Mouse (Mus musculus) heart, postnatal 25 days (tissue): ENCODE measurements around the gene Dnah8. TPM values are rescaled to one million over a fixed set of nuclear protein-coding genes. Genes with fewer than 3 reads are reported as not detected.

ENCODE experiments used
- DNase-seq: peaks from one replicate; pipeline ENCODE4 v3.0.0; 2022; ENCODE audit warnings: low spot score
- intact Hi-C: fragments of 180-260 bp; cut with DNase I; formaldehyde crosslinking; loops from one replicate; pipeline ENCODE4 v1.15.1; 2025
- total RNA-seq, 2 experiments: library from RNA; stranded (reverse); gene quantifications; 2 replicates each; pipeline ENCODE4 v1.2.3; 2021

The Dnah8 gene
- total RNA-seq, 2 experiments from 2014 or later: 0.50 to 1.2 TPM

DNA sequence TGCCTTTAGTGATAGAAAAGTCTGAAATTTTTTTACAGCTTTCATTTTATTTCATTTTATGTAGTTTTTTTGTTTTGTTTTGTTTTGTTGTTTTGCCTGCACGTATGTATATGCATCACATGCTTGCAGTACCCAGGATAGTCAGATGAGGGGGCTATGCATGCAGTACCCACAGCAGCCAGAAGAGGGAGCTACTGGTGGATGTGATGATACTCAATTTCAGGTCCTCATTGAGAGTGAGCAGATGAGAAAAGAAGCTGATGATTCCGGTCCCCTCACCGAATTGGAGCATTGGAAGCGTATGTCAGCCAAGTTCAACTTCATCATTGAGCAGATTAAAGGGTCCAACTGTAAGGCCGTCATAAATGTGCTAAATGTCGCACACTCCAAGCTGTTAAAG lies 28.9 kb downstream of the Dnah8 start:
- intact Hi-C loops: no loop called here

DNA sequence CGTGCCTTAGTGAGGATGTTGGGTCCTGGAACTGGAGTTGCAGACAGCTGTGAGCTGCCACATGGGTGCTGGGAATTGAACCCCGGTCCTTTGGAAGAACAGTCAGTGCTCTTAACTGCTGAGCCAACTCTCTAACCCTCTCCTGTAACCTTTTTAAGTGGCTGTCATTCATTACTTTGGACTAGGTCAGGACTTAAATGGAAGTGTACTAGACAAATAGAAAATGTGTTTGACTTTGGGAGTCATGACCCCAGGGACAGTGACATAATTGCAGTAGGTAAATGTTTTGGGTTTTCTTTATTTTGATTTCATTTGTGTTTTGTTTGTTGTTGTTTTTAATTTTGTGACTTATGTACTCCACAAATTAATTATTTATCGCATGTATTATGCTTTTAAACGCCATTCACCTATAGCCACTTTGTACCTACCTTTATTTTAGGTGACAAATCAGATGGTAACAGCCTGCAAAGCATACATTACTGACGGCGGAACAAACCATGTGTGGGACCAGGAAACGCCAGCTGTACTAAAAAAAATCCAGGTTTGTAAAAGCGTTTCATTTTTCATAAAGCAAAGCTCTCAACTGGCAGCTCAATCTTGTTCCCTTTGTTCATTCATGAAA lies 33.5 kb downstream of the Dnah8 start:
- DNase-seq: no peak
- intact Hi-C loops: no loop called here

More for the DNA sequence above, 28.9 kb downstream of the Dnah8 start:
- no peak for DNase-seq

DNA sequence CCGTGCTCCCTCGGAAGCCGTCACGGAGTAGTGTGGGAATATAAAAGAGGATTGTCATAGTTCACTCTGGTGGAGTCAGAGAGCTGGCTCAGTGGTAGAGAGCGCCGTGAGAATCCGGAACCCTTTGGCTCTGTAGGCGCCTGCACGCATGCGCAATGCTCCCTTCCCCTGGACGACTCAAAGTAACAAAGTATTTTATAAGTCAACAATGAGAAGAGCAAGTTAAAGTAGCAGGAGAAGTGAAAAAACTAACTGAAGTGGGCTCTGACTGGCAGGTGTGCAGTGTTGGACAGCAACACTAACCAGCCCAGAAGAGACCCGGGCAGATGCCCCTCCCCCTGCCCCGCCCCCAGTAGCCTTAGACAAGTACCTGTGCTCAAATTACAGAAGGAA lies 34.0 kb downstream of the Dnah8 start:
- intact Hi-C loops: no loop called here
- DNase-seq: no peak

DNA sequence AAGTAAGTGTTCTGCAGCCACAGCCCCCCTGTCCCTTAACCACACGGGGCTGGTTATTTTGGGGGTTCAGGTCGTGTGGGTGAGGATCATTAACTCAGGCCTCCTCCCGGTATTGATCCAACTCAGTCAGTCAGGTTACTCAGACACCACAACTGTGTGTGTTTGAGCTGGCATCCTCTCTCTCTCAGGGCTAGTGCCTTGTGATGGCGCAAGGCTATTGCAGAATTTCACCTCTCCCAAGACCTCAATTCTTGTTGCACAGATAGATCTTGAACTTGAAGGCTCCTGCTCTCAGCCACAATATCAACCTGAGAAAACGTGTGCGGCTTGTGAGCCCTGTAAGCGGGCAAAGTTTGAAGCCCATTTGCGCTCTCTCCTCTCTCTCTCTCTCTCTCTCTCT lies 38.0 kb downstream of the Dnah8 start:
- intact Hi-C loops: no loop called here
- no peak for DNase-seq

DNA sequence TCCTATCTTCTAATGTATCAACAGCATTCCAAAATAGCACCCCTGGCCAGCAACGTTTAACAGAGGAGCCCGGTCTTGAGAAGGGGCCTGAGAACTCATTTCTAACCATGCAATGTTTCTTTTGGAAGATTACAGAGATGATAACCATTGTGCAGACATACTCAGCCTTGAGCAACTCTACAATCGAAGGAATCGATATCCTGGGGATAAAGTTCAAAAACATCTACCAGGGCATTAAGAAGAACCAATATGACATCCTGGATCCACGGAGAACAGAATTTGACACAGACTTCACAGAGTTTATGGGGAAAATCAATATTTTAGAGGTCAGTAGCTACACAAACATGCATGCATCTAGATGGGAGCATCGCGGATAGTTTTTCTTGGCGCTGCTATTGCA lies 39.0 kb downstream of the Dnah8 start:
- intact Hi-C loops: no loop called here
- DNase-seq: no peak

DNA sequence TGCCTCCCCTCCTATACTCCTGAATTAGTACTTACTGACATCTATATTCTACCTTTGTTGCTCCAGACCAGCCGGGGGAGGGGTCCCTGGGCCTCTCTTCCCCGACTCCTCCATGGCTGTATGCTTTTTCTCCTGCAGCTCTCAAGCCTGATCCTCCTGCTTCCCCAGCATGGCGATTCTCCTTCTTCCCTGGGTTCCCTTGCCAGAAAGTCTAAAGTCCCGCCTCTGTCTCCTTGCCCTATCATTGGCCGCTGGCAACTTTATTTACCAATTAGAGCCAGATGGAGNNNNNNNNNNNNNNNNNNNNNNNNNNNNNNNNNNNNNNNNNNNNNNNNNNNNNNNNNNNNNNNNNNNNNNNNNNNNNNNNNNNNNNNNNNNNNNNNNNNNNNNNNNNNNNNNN lies 40.7 kb downstream of the Dnah8 start:
- intact Hi-C loops: no loop called here
- no peak for DNase-seq

DNA sequence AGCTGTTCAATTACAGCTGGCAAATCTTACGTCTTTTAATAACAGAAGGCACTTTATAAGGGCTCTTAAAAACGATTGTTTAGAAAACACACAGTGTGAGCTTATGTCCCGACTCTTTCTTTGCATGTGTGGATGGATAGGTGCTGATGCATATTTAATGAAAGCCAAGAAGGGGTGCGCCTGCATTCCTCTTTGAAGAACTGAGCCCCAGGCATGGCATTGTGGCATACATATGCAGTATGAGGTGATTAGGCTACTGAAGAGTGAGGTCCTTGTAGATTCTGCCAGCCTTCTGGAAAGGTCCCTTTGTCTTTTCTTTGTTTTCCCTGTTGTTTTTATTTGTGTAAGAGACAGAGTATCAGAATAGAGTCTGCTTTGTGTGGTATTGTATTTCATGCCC lies 48.4 kb downstream of the Dnah8 start:
- intact Hi-C loops: no loop called here
- no peak for DNase-seq

- intact Hi-C loops: no loop called here
Measured at GRCm38 (mm10) chr17:30673023-30673422, 48.9 kb downstream of the Dnah8 start.

DNA sequence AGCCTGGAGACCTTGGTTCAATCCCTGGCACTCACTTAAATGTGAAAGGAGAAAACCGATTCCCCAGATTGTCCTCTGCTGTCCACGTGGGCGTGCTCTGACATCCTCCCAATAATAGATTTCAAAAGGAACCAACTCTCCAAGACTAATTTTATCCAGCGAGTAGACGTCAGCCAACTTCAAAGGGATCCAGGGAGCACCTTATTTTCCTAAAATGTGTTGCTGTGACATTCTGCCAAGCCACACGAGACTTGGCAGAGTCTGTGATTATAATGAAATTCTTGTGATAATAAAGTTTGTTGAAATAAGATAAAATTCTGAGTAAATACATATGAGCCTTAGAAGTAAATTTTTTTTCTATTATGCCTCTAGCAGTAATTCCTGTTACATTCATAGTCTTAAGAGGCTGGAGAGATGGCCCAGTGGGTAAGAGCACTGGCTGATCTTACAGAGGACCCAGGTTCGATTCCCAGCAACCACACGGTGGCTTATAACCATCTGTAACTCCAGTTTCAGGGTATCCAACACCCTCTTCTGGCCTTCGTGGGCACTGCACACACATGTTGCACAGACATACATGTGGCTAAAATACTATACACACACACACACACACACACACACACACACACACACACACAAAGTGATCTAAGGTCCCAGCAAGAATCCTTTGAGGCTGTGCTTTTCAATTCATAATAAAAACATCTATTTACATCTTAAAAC lies 51.0 kb downstream of the Dnah8 start:
- no peak for DNase-seq
- intact Hi-C loops: no loop called here

More at GRCm38 (mm10) chr17:30673023-30673422, 48.9 kb downstream of the Dnah8 start:
- no peak for DNase-seq

- DNase-seq: no peak
- intact Hi-C loops: no loop called here
Measured at GRCm38 (mm10) chr17:30678523-30678922, 54.4 kb downstream of the Dnah8 start.

GRCm38 (mm10) chr17:30679612-30680011 lies 55.5 kb downstream of the Dnah8 start:
- no peak for DNase-seq
- intact Hi-C loops: no loop called here

DNA sequence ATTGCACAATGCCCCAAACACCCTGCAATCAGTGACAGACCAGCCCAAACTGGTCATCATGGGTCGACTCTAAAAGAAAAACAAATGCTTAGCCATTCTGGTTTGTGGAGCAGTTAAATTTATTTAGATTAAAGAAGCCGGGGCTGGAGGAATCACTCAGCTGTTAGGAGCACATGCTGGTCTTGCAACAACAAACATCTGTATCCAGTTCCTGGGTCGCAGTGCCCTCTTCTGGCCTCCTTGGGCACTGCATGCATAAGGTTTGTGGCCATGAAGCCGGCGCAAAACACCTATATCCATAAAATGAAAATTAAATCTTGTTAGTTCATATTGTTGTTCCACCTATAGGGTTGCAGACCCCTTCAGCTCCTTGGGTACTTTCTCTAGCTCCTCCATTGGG lies 57.5 kb downstream of the Dnah8 start:
- intact Hi-C loops: no loop called here
- DNase-seq: no peak

DNA sequence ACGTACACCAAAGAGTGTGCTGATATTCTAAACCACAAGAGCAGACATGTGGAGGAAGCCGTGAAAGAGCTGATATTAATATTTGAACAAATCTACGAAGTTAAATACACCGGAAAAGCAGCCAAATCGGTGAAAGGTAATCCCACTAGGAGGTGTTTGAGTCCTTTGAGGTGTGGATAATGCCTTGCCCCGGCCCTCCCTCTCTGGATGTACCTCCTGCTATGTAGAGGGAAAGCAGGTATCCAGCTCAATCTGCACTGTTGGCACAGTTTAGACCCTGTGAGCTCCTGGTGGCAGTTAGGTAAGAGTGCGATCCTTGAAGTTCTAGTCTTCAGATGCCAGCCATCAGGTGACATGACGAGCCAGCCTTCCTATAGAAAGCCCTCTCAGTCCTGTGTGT lies 66.0 kb downstream of the Dnah8 start:
- intact Hi-C loops: no loop called here

DNA sequence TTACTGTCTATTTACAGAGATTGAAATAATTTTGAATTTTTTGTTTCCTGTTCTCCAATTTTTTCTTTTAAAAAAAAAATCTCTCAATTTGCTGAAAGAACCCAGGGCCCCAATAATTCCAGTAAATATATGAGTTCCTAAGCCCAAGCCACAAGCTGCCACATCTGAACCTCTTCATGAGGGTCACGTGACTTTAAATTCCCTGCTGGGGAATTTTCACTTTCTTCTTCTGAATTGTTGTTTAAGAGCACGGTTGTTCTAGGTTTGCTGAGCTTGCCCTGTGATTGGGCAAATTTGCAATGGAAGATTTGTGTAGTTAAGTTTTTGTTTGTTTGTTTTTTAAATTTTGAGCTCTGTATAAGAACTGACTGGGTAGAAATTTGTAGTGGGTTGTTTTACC lies 67.3 kb downstream of the Dnah8 start:
- intact Hi-C loops: no loop called here
- DNase-seq: no peak

More for the DNA sequence above, 66.0 kb downstream of the Dnah8 start:
- no peak for DNase-seq

DNA sequence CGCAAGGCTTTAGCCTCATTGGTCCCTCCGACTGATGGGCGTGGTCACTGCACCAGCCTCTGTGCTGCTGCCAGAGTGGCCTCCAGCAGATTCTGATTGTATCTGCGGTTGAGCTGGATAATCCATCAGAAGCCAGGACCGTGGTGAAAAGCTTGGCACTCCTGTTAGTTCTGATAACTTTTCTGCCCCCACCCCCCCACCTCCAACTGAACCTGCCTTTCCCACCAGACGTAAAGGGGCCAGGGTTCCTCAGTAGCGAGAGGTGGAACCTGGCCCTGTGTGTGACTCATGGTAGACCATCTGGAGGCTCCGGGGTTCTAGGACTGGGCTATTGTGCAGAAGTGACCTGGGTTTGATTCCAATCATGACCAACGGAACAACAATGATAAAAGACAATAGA lies 70.1 kb downstream of the Dnah8 start:
- no peak for DNase-seq
- intact Hi-C loops: no loop called here

DNA sequence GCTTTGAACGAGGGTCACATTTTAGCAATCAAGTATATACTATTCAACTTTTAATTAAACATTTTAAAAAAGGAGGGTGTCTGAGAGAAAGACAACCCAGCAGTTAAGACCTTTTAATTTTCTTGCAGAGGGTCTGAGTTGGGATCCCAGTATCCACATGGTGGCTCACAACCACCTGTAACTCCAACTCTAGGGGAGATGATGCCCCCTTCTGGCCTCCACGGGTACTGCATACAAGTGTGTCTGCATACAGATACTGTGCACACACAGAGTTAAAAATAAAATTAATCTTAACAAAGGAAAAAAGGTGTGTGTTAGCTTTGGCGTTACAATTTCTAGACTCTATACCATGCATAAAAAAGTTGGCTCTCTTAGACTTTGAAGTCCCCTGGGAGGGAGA lies 90.6 kb downstream of the Dnah8 start:
- intact Hi-C loops: no loop called here
- no peak for DNase-seq

GRCm38 (mm10) chr17:30718197-30718596 lies 94.0 kb downstream of the Dnah8 start:
- intact Hi-C loops: no loop called here
- DNase-seq: no peak

DNA sequence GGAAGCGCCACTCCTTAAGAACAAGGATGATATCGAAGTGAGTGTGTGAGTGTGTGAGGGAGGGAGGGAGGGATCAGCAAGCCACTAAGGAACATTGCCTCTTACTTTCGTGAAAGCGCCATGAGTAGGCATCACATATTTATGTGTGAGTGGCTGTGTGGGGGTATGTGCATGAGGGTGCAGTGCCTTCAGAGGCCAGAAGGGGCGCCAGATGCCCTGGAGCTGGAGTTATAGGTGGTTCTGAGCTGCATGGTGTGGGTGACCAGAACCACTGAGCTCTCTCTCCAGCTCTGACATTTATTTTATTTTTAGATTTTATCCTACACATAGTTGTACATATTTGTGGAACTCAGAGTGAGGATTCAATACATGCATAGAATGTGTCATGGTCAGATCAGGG lies 94.9 kb downstream of the Dnah8 start:
- no peak for DNase-seq
- intact Hi-C loops: no loop called here

DNA sequence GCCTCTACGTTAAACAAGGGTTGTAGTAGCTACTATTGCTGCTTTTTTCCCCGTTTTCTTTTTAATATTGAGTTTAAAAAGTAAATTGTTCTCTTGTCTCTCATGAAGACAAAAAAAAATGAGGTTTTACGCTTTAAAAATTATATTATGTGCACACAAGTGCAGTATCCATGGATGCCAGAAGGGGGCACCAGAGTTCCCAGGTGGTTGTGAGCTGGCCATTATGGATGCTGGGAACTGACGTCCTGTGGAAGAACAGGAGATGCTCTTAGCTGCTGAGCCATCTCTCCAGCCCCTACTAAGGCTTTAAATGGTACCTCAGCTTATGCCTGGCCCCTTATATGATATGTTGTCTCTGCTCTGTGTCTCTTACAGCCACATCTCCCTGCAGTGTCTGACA lies 103.6 kb downstream of the Dnah8 start:
- intact Hi-C loops: no loop called here
- no peak for DNase-seq

DNA sequence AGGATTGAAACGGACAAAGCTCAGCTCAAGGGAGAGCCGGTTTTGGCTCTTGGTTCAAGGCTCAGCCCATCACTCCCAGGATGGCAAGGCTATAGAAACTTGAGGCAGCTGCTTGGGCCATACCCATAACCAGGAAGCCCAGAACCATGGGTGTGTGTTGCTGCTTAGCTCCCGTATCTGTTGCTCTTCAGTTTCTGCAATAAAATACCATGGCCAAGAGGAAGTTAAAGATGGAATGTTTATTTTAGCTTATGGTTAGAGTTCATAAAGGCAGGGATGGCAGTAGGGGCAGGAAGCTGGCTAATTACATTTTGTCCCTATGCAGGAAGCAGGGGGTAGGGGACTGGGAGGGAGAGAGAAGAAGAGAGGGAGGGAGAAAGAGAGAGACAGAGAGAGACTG lies 108.6 kb downstream of the Dnah8 start:
- no peak for DNase-seq
- intact Hi-C loops: no loop called here

GRCm38 (mm10) chr17:30734770-30735169 lies 110.6 kb downstream of the Dnah8 start:
- intact Hi-C loops: no loop called here
- DNase-seq: no peak

GRCm38 (mm10) chr17:30735454-30735853 lies 111.3 kb downstream of the Dnah8 start:
- intact Hi-C loops: no loop called here

More at GRCm38 (mm10) chr17:30735454-30735853, 111.3 kb downstream of the Dnah8 start:
- no peak for DNase-seq
